8 mouse cellular contexts compared by ENCODE assay signal in genomic region chr3:108850506-108850905, GRCm38 (mm10). TPM values are rescaled to one million over a fixed set of nuclear protein-coding genes. Genes with fewer than 3 reads are reported as not detected.
DNase-seq lines count a peak whose midpoint lies in the region; ATAC-seq and TF ChIP-seq lines count a peak whose summit lies in the region.

No protein-coding gene starts in this region.

- H3K9me3 ChIP-seq in intestine, embryonic 14.5 days (ENCODE audit: control insufficient read depth, low read length), result no peaks in the 10 kb centered on the region
- no peaks in the 10 kb centered on the region for H3K9me3 ChIP-seq in intestine, postnatal 0 days (ENCODE audit: control insufficient read depth)
- H3K9me3 ChIP-seq in midbrain, embryonic 11.5 days (ENCODE audit: control insufficient read depth, low read length), result no peaks in the 10 kb centered on the region

- peaks cover 16% of the 10 kb centered on the region for H3K4me1 ChIP-seq in intestine, embryonic 14.5 days (replicated peaks; ENCODE audit: control insufficient read depth, insufficient read depth, low read length)
- H3K4me1 ChIP-seq in intestine, postnatal 0 days (replicated peaks; ENCODE audit: control insufficient read depth, insufficient read depth, low read length), result no peaks in the 10 kb centered on the region
- no peaks in the 10 kb centered on the region; the same call in 1 of the 2 replicates for H3K4me1 ChIP-seq in midbrain, embryonic 11.5 days (ENCODE audit: control insufficient read depth, insufficient read depth, low read length)

- ATAC-seq in intestine, embryonic 14.5 days (replicated peaks; ENCODE audit: low FRiP score, low TSS enrichment, low read depth), result no peak
- ATAC-seq in intestine, postnatal 0 days, result no peak
- no peak for ATAC-seq in midbrain, embryonic 11.5 days (ENCODE audit: low FRiP score)

- no peaks in the 10 kb centered on the region for H3K27me3 ChIP-seq in intestine, embryonic 14.5 days (replicated peaks; ENCODE audit: control insufficient read depth, insufficient read depth, low read length)
- no peaks in the 10 kb centered on the region for H3K27me3 ChIP-seq in intestine, postnatal 0 days (replicated peaks; ENCODE audit: control insufficient read depth, insufficient read depth, low read length)
- H3K27me3 ChIP-seq in midbrain, embryonic 11.5 days (ENCODE audit: control insufficient read depth, insufficient read depth, low read length), result no peaks in the 10 kb centered on the region

- H3K9ac ChIP-seq in intestine, embryonic 14.5 days (ENCODE audit: low read length), result no peak overlapping the region
- H3K9ac ChIP-seq in intestine, postnatal 0 days (ENCODE audit: low read depth, low read length), result no peak overlapping the region
- no peak overlapping the region for H3K9ac ChIP-seq in midbrain, embryonic 11.5 days (ENCODE audit: low read length)

- no peak for TF ChIP-seq CTCF in intestine, postnatal 0 days (IDR thresholded peaks at IDR 0.05; ENCODE audit: low read depth)

- peak; percentile 65 for DNase-seq in intestine, embryonic 14.5 days (ENCODE audit: low spot score)
- peak; percentile 93 for DNase-seq in 3T3-L1 (ENCODE audit: low read depth, low spot score)
- DNase-seq in MEL-GATA-1-ER (ENCODE audit: extremely low read depth, low read depth), result peak; percentile 92
- DNase-seq in kidney, postnatal 36 days, result peak; percentile 30 to 65
- DNase-seq in frontal cortex, postnatal 10 days (ENCODE audit: low spot score in 2 of 2), result no peak
- no peak for DNase-seq in midbrain, embryonic 11.5 days (ENCODE audit: low spot score, missing footprints)
- DNase-seq in liver, result no peak

- no peaks in the 10 kb centered on the region for H3K36me3 ChIP-seq in intestine, embryonic 14.5 days (ENCODE audit: control insufficient read depth, insufficient read depth, low read length)
- no peaks in the 10 kb centered on the region for H3K36me3 ChIP-seq in intestine, postnatal 0 days (ENCODE audit: control insufficient read depth, insufficient read depth)
- no peaks in the 10 kb centered on the region for H3K36me3 ChIP-seq in midbrain, embryonic 11.5 days (ENCODE audit: control insufficient read depth, insufficient read depth, low read length)

- H3K4me3 ChIP-seq in intestine, embryonic 14.5 days (ENCODE audit: low read depth, low read length), result no peak overlapping the region
- H3K4me3 ChIP-seq in intestine, postnatal 0 days (ENCODE audit: low read depth, low read length), result no peak overlapping the region
- H3K4me3 ChIP-seq in midbrain, embryonic 11.5 days (ENCODE audit: low read depth, low read length), result no peak overlapping the region

- no peak overlapping the region for H3K4me2 ChIP-seq in intestine, embryonic 14.5 days (ENCODE audit: low read length)
- H3K4me2 ChIP-seq in intestine, postnatal 0 days (replicated peaks; ENCODE audit: low read depth), result no peak overlapping the region
- H3K4me2 ChIP-seq in midbrain, embryonic 11.5 days, result no peak overlapping the region

- H3K27ac ChIP-seq in intestine, embryonic 14.5 days (ENCODE audit: low read depth), result no peak overlapping the region
- no peak overlapping the region for H3K27ac ChIP-seq in intestine, postnatal 0 days (ENCODE audit: low read depth, low read length)
- H3K27ac ChIP-seq in midbrain, embryonic 11.5 days (ENCODE audit: low read depth, low read length), result no peak overlapping the region

- WGBS in intestine, embryonic 14.5 days, result 39% methylated on average over 3 of the region's 3 CpGs
- whole genome bisulfite sequencing in intestine, postnatal 0 days, result 21% methylated on average over 3 of the region's 3 CpGs
- 79% methylated on average over 3 of the region's 3 CpGs for WGBS in midbrain, embryonic 11.5 days

RNA-seq across cellular contexts. Expression of gene Stxbp3, which starts 10.2 kb away (rescaled TPM):
- 38.7 and 41.5 TPM in 2 replicates for polyA plus RNA-seq in intestine, embryonic 14.5 days (2014; fragmentation: Nextera tagmentation; extraction: Ambion mirVana)
- polyA plus RNA-seq in intestine, postnatal 0 days (2015; fragmentation: Nextera tagmentation; extraction: Ambion mirVana), result 40.5 and 48.6 TPM in 2 replicates
- polyA plus RNA-seq in midbrain, embryonic 11.5 days (2014; fragmentation: Nextera tagmentation; extraction: Ambion mirVana), result 23.7 and 25.7 TPM in 2 replicates

RNA-seq across cellular contexts. Expression of gene Fndc7, which starts 39.3 kb away (rescaled TPM):
- 0.09 and 0.19 TPM in 2 replicates for polyA plus RNA-seq in intestine, embryonic 14.5 days (2014; fragmentation: Nextera tagmentation; extraction: Ambion mirVana)
- polyA plus RNA-seq in intestine, postnatal 0 days (2015; fragmentation: Nextera tagmentation; extraction: Ambion mirVana), result 0.05 TPM in 1 of 2 replicates, not detected in the other
- 0.11 TPM in 1 of 2 replicates, not detected in the other for polyA plus RNA-seq in midbrain, embryonic 11.5 days (2014; fragmentation: Nextera tagmentation; extraction: Ambion mirVana)

Comparison
In these comparisons a context has a peak if more than half of its experiments do, and no peak if none do; other contexts are left out.
1. DNase-seq: peak in intestine, embryonic 14.5 days (single experiment), 3T3-L1 (single experiment), MEL-GATA-1-ER (single experiment) and kidney, postnatal 36 days (2 of 2); none in frontal cortex, postnatal 10 days (0 of 2), midbrain, embryonic 11.5 days (single experiment) and liver (single experiment).